Mouse (Mus musculus) thymus, adult 2 months (tissue): ENCODE results near the gene Pheta1. TPM values are rescaled to one million over a fixed set of nuclear protein-coding genes. Genes with fewer than 3 reads are reported as not detected.

Experiments
- DNase-seq: peaks from one replicate; pipeline ENCODE4 v3.0.0; 2021
- H3K27ac ChIP-seq: fragments of 200-500 bp; 2 replicates; pipeline ENCODE4 v1.5.1; 2012; ENCODE audit warnings: low read length, control low read depth; ENCODE audit not compliant: control insufficient read depth, insufficient read depth
- H3K27me3 ChIP-seq: fragments of 200-500 bp; 2 replicates; pipeline ENCODE4 v1.6.1; 2012; ENCODE audit warnings: mild to moderate bottlenecking, low read length, moderate library complexity, mixed read lengths; ENCODE audit not compliant: control insufficient read depth, insufficient read depth
- H3K36me3 ChIP-seq: fragments of 200-500 bp; 2 replicates; pipeline ENCODE4 v1.6.1; 2012; ENCODE audit warnings: mild to moderate bottlenecking, low read length, moderate library complexity; ENCODE audit not compliant: control insufficient read depth, insufficient read depth
- H3K4me1 ChIP-seq: fragments of 200-500 bp; replicated peaks from 2 replicates; pipeline ENCODE4 v1.6.1; 2012; ENCODE audit warnings: low read length; ENCODE audit not compliant: control insufficient read depth, insufficient read depth
- H3K4me3 ChIP-seq: fragments of 200-500 bp; 2 replicates; pipeline ENCODE4 v1.5.1; 2012; ENCODE audit warnings: mild to moderate bottlenecking, low read length, control low read depth, moderate library complexity; ENCODE audit not compliant: control insufficient read depth, insufficient read depth
- CTCF ChIP-seq: fragments of 200-500 bp; IDR thresholded peaks from 2 replicates; pipeline ENCODE4 v1.5.1; 2012; ENCODE audit warnings: mild to moderate bottlenecking, control low read depth, low read length, moderate library complexity, borderline replicate concordance; ENCODE audit not compliant: control insufficient read depth, poor library complexity, insufficient read depth; ENCODE audit errors: extremely low read depth
- POLR2A ChIP-seq: fragments of 200-500 bp; IDR thresholded peaks from 2 replicates; pipeline ENCODE4 v1.6.1; 2012; ENCODE audit warnings: mild to moderate bottlenecking, low read length, control low read depth, moderate library complexity; ENCODE audit not compliant: control insufficient read depth, poor library complexity, insufficient read depth; ENCODE audit errors: extremely low read depth
- WGBS: fragments of 180-500 bp; shearing (Covaris S2); methylation state at CpG from one replicate; pipeline ENCODE4 v1.1.7; 2018; 5-methylcytosine and 5-hydroxymethylcytosine counted together
- polyA plus RNA-seq: library from polyadenylated mRNA; depleted of rRNA; stranded (reverse); fragments of >200 nt; gene quantifications from 2 replicates; pipeline ENCODE4 v1.2.3, GENCODE M21; 2012

Gene Pheta1
- polyA plus RNA-seq, 1 experiment: 25.3 TPM

DNA sequence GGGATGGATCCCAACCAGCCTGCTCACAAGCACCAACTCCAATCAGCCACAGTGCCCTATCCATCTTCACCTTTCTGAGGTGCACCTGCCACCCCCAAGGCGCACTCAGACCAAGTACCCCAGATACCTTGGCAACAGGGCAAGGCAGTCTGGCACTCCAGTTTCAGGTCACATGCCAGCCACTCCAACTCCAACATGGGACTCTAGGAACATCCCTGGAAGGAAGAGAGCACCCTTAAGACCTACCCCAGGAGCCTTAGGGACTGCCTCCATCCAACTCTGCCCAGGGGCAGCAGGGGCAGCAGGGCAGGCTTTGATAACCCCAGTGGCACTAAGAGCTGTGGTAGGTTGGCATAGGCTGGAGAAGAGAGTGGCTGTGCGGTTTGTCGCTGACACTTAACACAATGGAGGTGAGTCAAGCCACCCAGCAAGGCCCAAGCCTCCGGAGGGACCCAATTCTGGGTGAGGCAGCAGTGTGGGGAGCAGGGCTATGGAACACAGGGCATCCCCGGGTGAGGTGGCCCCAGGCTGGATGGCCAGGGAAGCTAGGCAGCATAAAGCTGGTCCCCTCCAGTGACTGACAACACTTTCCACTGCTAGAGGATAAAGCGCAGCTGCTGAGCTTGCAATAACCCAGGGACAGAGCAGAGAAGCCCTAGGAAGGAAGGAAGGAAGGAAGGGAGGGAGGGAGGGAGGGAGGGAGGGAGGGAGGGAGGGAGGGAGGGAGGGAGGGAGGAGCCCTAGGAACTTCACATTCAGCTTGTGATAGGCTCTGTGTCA lies 16.2 kb upstream of the Pheta1 start:
- no peak for DNase-seq
- WGBS: 63% methylated on average over 6 of the region's 6 CpGs
- no peak overlapping the region for H3K4me3 ChIP-seq
- no peak overlapping the region for H3K27ac ChIP-seq
- peaks cover 14% of the 10 kb centered on the region for H3K36me3 ChIP-seq
- peaks cover 47% of the 10 kb centered on the region for H3K4me1 ChIP-seq
- no peaks in the 10 kb centered on the region for H3K27me3 ChIP-seq
- TF ChIP-seq POLR2A: no peak
- no peak for TF ChIP-seq CTCF

DNA sequence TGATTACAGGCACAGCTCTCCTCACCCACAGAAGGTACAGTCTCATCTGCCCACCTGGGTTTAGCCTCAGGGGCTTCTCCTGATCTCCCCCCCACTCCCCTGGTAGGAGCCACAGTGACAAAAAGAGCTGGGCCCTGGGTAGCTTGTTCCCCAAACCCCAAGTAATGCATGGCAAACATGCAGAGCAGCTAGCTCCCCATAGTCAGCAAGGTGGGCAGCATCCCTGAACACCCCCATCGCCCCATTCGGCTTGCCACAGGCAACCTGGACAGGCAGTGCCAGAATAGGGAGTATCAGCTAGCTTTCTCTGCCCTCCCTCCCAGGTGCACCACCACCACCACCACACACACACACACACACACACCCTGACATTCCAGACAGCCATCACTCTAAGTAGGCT lies 15.6 kb upstream of the Pheta1 start:
- H3K4me1 ChIP-seq: peaks cover 53% of the 10 kb centered on the region
- 43% methylated on average over 2 of the region's 2 CpGs for WGBS
- 0 out of 2 replicates have a peak overlapping the region, but pooled peaks have one; percentile 5 for H3K27ac ChIP-seq
- H3K4me3 ChIP-seq: 0 out of 2 replicates have a peak overlapping the region, but pooled peaks have one; percentile 1
- no peaks in the 10 kb centered on the region for H3K27me3 ChIP-seq
- no peak for TF ChIP-seq POLR2A
- no peak for TF ChIP-seq CTCF
- DNase-seq: no peak
- H3K36me3 ChIP-seq: peaks cover 8% of the 10 kb centered on the region

GRCm38 (mm10) chr5:121833572-121834240 lies 15.1 kb upstream of the Pheta1 start:
- Histone ChIP-seq H3K4me3 (peak overlapping the region; percentile 2; the same call in 1 of the 2 replicates), H3K27ac (0 out of 2 replicates have a peak overlapping the region, but pooled peaks have one; percentile 5), H3K4me1 (peaks cover 58% of the 10 kb centered on the region), H3K36me3 (peaks cover 3% of the 10 kb centered on the region; the same call in 1 of the 2 replicates), H3K27me3 (no peaks in the 10 kb centered on the region)
- WGBS: 19% methylated on average over 10 of the region's 10 CpGs
- peak; percentile 68 for DNase-seq
- no peak for TF ChIP-seq POLR2A
- no peak for TF ChIP-seq CTCF

DNA sequence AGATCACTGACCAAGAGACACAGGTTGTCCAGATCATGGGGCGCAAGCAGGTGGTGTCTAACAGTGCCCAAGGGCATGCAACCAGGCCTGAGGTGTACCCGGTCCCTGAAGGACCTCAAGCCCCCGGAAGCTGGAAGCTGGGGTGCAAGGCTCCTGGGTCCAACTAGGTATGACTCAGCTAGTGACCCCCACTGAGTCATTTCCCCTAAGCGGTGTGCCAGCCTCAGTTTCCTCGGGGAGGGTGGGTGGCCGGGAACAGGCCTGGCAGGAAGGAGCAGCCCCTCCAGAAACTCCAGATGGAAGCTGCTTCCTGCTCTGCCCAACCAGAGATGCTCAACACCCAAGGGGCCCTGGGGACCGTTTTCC lies 14.6 kb upstream of the Pheta1 start:
- TF ChIP-seq CTCF (no peak), POLR2A (no peak)
- Histone ChIP-seq H3K4me3 (peak overlapping the region; percentile 2; the same call in 1 of the 2 replicates), H3K4me1 (peaks cover 62% of the 10 kb centered on the region), H3K36me3 (no peaks in the 10 kb centered on the region), H3K27me3 (no peaks in the 10 kb centered on the region), H3K27ac (no peak overlapping the region)
- WGBS: 48% methylated on average over 7 of the region's 7 CpGs
- no peak for DNase-seq

DNA sequence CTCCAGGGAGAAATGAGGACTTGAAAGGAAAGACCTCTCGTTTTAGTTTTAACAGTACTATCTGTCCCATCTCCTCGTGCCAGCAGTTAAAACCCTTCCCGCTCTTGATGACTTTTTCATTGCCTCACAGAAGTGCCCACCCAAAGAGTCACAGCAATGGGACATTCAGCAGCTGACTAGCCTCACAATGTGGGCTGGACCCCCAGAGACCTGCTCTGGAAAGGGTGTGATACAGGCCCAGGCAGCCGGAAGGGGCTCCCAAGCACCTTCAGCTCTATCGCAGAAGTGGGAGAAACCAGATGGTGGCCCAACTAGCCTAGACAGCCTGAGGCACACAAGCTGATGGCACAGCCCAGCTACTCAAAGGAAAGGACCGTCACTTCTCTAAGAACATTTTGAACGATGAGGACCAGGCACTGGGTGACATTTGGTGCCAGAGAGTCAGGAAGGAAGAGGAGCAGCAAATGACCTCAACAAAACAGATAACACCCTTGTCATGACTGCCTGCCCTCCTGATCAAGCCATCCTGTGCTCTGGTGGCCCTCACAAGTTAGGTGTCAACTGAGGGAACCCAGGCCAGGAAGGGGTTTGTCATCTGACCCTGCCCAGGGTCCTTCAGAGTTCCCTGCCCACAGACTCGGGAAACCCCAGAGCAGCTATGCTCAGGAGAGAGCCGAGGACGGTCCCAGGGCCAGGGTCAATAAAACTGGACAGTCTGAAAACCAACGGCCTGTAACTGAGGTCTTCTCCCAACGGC lies 13.6 kb upstream of the Pheta1 start:
- WGBS: 19% methylated on average over 12 of the region's 12 CpGs
- H3K4me1 ChIP-seq: peaks cover 62% of the 10 kb centered on the region
- no peak for DNase-seq
- no peaks in the 10 kb centered on the region for H3K27me3 ChIP-seq
- H3K27ac ChIP-seq: peak overlapping the region; percentile 4; the same call in 1 of the 2 replicates
- no peaks in the 10 kb centered on the region for H3K36me3 ChIP-seq
- TF ChIP-seq POLR2A (no peak), CTCF (no peak)
- H3K4me3 ChIP-seq: peak overlapping the region; percentile 91
